Mouse (Mus musculus) forebrain, embryonic 14.5 days (tissue): ENCODE results near the gene Shb. TPM values are rescaled to one million over a fixed set of nuclear protein-coding genes. Genes with fewer than 3 reads are reported as not detected.

Source experiments
- ATAC-seq: fragments of 200-750 bp; cut with Nextera tagmentation; 2 replicates; pipeline ENCODE4 v1.8.0; 2017; ENCODE audit warnings: mild to moderate bottlenecking, moderate library complexity
- DNase-seq: peaks from one replicate; pipeline ENCODE4 v3.0.0-alpha.2; 2015; ENCODE audit warnings: low spot score
- H3K27ac ChIP-seq: fragments of 300-500 bp; sonication (generic); 2 replicates; pipeline ENCODE4 v1.5.1; 2014; ENCODE audit warnings: low read depth, mild to moderate bottlenecking, control low read depth, low read length, moderate library complexity
- H3K27me3 ChIP-seq: fragments of 300-500 bp; sonication (generic); replicated peaks from 2 replicates; pipeline ENCODE4 v1.6.1; 2014; ENCODE audit warnings: low read length, control low read depth, mixed read lengths; ENCODE audit not compliant: control insufficient read depth, insufficient read depth
- H3K36me3 ChIP-seq: fragments of 300-500 bp; sonication (generic); 2 replicates; pipeline ENCODE4 v1.6.1; 2014; ENCODE audit warnings: low read length, control low read depth; ENCODE audit not compliant: control insufficient read depth, insufficient read depth
- H3K4me1 ChIP-seq: fragments of 300-500 bp; sonication (generic); 2 replicates; pipeline ENCODE4 v1.6.1; 2014; ENCODE audit warnings: antibody characterized with exemption, low read length, control low read depth; ENCODE audit not compliant: control insufficient read depth, insufficient read depth
- H3K4me2 ChIP-seq: fragments of 300-500 bp; sonication (generic); 2 replicates; pipeline ENCODE4 v1.6.1; 2014; ENCODE audit warnings: mild to moderate bottlenecking, control low read depth, low read length
- H3K4me3 ChIP-seq: fragments of 300-500 bp; sonication (generic); 2 replicates; pipeline ENCODE4 v1.5.1; 2014; ENCODE audit warnings: low read depth, low read length, control low read depth
- H3K9ac ChIP-seq: fragments of 300-500 bp; sonication (generic); 2 replicates; pipeline ENCODE4 v1.6.1; 2014; ENCODE audit warnings: mild to moderate bottlenecking, low read length, control low read depth, moderate library complexity
- H3K9me3 ChIP-seq: fragments of 300-500 bp; sonication (generic); replicated peaks from 2 replicates; pipeline ENCODE4 v1.6.1; 2016; ENCODE audit warnings: low read length, control low read depth, mixed read lengths; ENCODE audit not compliant: control insufficient read depth
- WGBS: fragments of 180-500 bp; shearing (Covaris S2); extraction: QIAGEN DNeasy Blood & Tissue Kit; methylation state at CpG from one replicate; pipeline ENCODE4 v1.1.7; 2014; 5-methylcytosine and 5-hydroxymethylcytosine counted together
- polyA plus RNA-seq: library from polyadenylated mRNA; unstranded; fragments of >200 nt; fragmentation: Nextera tagmentation; extraction: Ambion mirVana; gene quantifications from 2 replicates; pipeline ENCODE4 v1.2.1, GENCODE M21; 2014

The Shb gene
- polyA plus RNA-seq, 1 experiment from 2014 or later: 14.5 TPM

GRCm38 (mm10) chr4:45510163-45510562 is 22.1 kb downstream of the Shb start:
- no peak overlapping the region for H3K27ac ChIP-seq
- H3K4me2 ChIP-seq: no peak overlapping the region
- H3K36me3 ChIP-seq: no peaks in the 10 kb centered on the region
- DNase-seq: no peak
- H3K9ac ChIP-seq: no peak overlapping the region
- no peak for ATAC-seq
- H3K4me1 ChIP-seq: peaks cover 44% of the 10 kb centered on the region
- H3K27me3 ChIP-seq: no peaks in the 10 kb centered on the region
- H3K4me3 ChIP-seq: no peak overlapping the region
- WGBS: 33% methylated on average over 6 of the region's 6 CpGs
- no peaks in the 10 kb centered on the region for H3K9me3 ChIP-seq

- H3K27me3 ChIP-seq: no peaks in the 10 kb centered on the region
- 92% methylated on average over 4 of the region's 4 CpGs for WGBS
- peaks cover 38% of the 10 kb centered on the region for H3K4me1 ChIP-seq
- no peak overlapping the region for H3K27ac ChIP-seq
- H3K9me3 ChIP-seq: no peaks in the 10 kb centered on the region
- H3K9ac ChIP-seq: no peak overlapping the region
- no peak for ATAC-seq
- no peak overlapping the region for H3K4me3 ChIP-seq
- H3K36me3 ChIP-seq: no peaks in the 10 kb centered on the region
- DNase-seq: no peak
- H3K4me2 ChIP-seq: no peak overlapping the region
Observed at GRCm38 (mm10) chr4:45509416-45509815, 22.9 kb downstream of the Shb start.

GRCm38 (mm10) chr4:45508469-45508868 is 23.8 kb downstream of the Shb start:
- Histone ChIP-seq H3K4me2 (no peak overlapping the region), H3K9me3 (no peaks in the 10 kb centered on the region), H3K4me1 (peaks cover 36% of the 10 kb centered on the region), H3K36me3 (no peaks in the 10 kb centered on the region), H3K4me3 (no peak overlapping the region), H3K27me3 (no peaks in the 10 kb centered on the region), H3K9ac (peak overlapping the region; percentile 5; the same call in 1 of the 2 replicates), H3K27ac (peak overlapping the region; percentile 55; the same call in 1 of the 2 replicates)
- ATAC-seq (peak; percentile 42; the same call in 1 of the 2 replicates), DNase-seq (peak; percentile 61)
- 33% methylated on average over 6 of the region's 6 CpGs for WGBS

GRCm38 (mm10) chr4:45507476-45507875 is 24.8 kb downstream of the Shb start:
- Histone ChIP-seq H3K27me3 (no peaks in the 10 kb centered on the region), H3K4me1 (peaks cover 36% of the 10 kb centered on the region)
- WGBS: 94% methylated on average over 1 of the region's 1 CpGs

GRCm38 (mm10) chr4:45507039-45507438 is 25.2 kb downstream of the Shb start:
- H3K4me3 ChIP-seq: no peak overlapping the region
- no peaks in the 10 kb centered on the region for H3K36me3 ChIP-seq
- DNase-seq (no peak), ATAC-seq (no peak)
- no peak overlapping the region for H3K27ac ChIP-seq
- no peak overlapping the region for H3K4me2 ChIP-seq
- 63% methylated on average over 9 of the region's 9 CpGs for WGBS
- H3K4me1 ChIP-seq: peaks cover 36% of the 10 kb centered on the region
- H3K27me3 ChIP-seq: no peaks in the 10 kb centered on the region
- no peak overlapping the region for H3K9ac ChIP-seq
- no peaks in the 10 kb centered on the region for H3K9me3 ChIP-seq

More at GRCm38 (mm10) chr4:45507476-45507875, 24.8 kb downstream of the Shb start:
- Histone ChIP-seq H3K9me3 (no peaks in the 10 kb centered on the region), H3K36me3 (no peaks in the 10 kb centered on the region), H3K9ac (no peak overlapping the region), H3K4me2 (no peak overlapping the region), H3K4me3 (no peak overlapping the region), H3K27ac (no peak overlapping the region)
- DNase-seq (no peak), ATAC-seq (no peak)

- H3K4me1 ChIP-seq: peaks cover 36% of the 10 kb centered on the region
Observed at GRCm38 (mm10) chr4:45506613-45507012, 25.7 kb downstream of the Shb start.

GRCm38 (mm10) chr4:45505671-45506070 is 26.6 kb downstream of the Shb start:
- H3K27ac ChIP-seq: no peak overlapping the region
- H3K36me3 ChIP-seq: no peaks in the 10 kb centered on the region
- ATAC-seq: no peak
- peaks cover 38% of the 10 kb centered on the region for H3K4me1 ChIP-seq
- DNase-seq: no peak
- WGBS: 92% methylated on average over 2 of the region's 2 CpGs
- no peaks in the 10 kb centered on the region for H3K9me3 ChIP-seq
- no peak overlapping the region for H3K4me2 ChIP-seq
- H3K9ac ChIP-seq: no peak overlapping the region
- no peaks in the 10 kb centered on the region for H3K27me3 ChIP-seq
- no peak overlapping the region for H3K4me3 ChIP-seq

More at GRCm38 (mm10) chr4:45506613-45507012, 25.7 kb downstream of the Shb start:
- Histone ChIP-seq H3K9me3 (no peaks in the 10 kb centered on the region), H3K27me3 (no peaks in the 10 kb centered on the region), H3K4me2 (no peak overlapping the region), H3K27ac (no peak overlapping the region), H3K9ac (no peak overlapping the region), H3K36me3 (no peaks in the 10 kb centered on the region), H3K4me3 (no peak overlapping the region)
- DNase-seq: no peak
- WGBS: 76% methylated on average over 5 of the region's 5 CpGs
- ATAC-seq: no peak

- H3K4me2 ChIP-seq: no peak overlapping the region
- WGBS: 86% methylated on average over 6 of the region's 6 CpGs
- DNase-seq: no peak
- H3K27me3 ChIP-seq: no peaks in the 10 kb centered on the region
- peaks cover 40% of the 10 kb centered on the region for H3K4me1 ChIP-seq
- H3K27ac ChIP-seq: no peak overlapping the region
- no peak for ATAC-seq
- H3K9me3 ChIP-seq: no peaks in the 10 kb centered on the region
- no peaks in the 10 kb centered on the region for H3K36me3 ChIP-seq
- H3K4me3 ChIP-seq: no peak overlapping the region
- H3K9ac ChIP-seq: no peak overlapping the region
Observed at GRCm38 (mm10) chr4:45505191-45505590, 27.1 kb downstream of the Shb start.

- no peak for ATAC-seq
- 21% methylated on average over 3 of the region's 3 CpGs for WGBS
- H3K4me3 ChIP-seq: no peak overlapping the region
- no peak overlapping the region for H3K9ac ChIP-seq
- H3K4me2 ChIP-seq: no peak overlapping the region
- H3K4me1 ChIP-seq: peaks cover 34% of the 10 kb centered on the region
- no peaks in the 10 kb centered on the region for H3K27me3 ChIP-seq
- DNase-seq: no peak
- H3K36me3 ChIP-seq: no peaks in the 10 kb centered on the region
- no peak overlapping the region for H3K27ac ChIP-seq
- H3K9me3 ChIP-seq: no peaks in the 10 kb centered on the region
Observed at GRCm38 (mm10) chr4:45503816-45504215, 28.5 kb downstream of the Shb start.
